Mouse (Mus musculus) forelimb bud, embryonic 11.5 days (tissue): Measurements from ENCODE around the gene Spg21.

ENCODE experiments used
- DNase-seq: peaks from one replicate; pipeline ENCODE4 v3.0.0-alpha.2; 2012; ENCODE audit warnings: low read depth, low spot score

The Spg21 gene

GRCm38 (mm10) chr9:65535789-65536469 lies 75.2 kb downstream of the Spg21 start:
- no peak for DNase-seq

DNA sequence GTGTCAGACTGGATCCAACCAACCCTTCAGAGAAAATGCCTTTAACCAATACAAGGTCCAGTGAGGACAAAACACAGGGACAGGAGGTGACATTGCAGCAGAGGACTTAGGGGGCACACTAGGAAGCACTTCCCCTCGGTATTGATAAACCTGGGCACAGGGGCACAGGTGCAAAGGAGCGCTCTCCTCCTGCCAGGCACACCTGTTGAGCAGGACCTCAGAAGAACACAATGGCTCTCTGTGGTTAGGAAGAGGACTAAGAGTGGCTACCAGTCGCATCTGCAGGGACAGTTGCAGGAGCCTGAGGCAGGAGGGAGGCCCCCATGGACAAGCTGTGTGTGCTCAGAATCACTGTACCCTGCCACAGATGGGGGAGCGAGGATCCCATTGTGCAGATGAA lies 75.7 kb downstream of the Spg21 start:
- no peak for DNase-seq
